Mouse (Mus musculus) megakaryocyte-erythroid progenitor cell, adult 5-6 weeks (primary cell): ENCODE data around the gene Abhd17a. TPM values are rescaled to one million over a fixed set of nuclear protein-coding genes. Genes with fewer than 3 reads are reported as not detected.

Source experiments
- ATAC-seq: replicated peaks from 2 replicates; pipeline ENCODE4 v1.8.0; 2016; ENCODE audit warnings: mild to moderate bottlenecking, inconsistent platforms; ENCODE audit not compliant: severe bottlenecking, poor library complexity, low FRiP score, low TSS enrichment
- total RNA-seq, 2 experiments: library from RNA; stranded (forward) in 1 of 2; stranded (reverse) in 1 of 2; fragments of 200-1000, 215-1000 nt in 1 of 2; fragments of >200 nt in 1 of 2; fragmentation: Nextera tagmentation in 1 of 2; gene quantifications; 2 replicates each; pipeline ENCODE4 v1.2.3; 2014 to 2017

Abhd17a gene
- 55.0 and 63.1 TPM in 2 replicates for total RNA-seq (2014; fragmentation: Nextera tagmentation)
- total RNA-seq (2017) = 13.7 and 19.4 TPM in 2 replicates

DNA sequence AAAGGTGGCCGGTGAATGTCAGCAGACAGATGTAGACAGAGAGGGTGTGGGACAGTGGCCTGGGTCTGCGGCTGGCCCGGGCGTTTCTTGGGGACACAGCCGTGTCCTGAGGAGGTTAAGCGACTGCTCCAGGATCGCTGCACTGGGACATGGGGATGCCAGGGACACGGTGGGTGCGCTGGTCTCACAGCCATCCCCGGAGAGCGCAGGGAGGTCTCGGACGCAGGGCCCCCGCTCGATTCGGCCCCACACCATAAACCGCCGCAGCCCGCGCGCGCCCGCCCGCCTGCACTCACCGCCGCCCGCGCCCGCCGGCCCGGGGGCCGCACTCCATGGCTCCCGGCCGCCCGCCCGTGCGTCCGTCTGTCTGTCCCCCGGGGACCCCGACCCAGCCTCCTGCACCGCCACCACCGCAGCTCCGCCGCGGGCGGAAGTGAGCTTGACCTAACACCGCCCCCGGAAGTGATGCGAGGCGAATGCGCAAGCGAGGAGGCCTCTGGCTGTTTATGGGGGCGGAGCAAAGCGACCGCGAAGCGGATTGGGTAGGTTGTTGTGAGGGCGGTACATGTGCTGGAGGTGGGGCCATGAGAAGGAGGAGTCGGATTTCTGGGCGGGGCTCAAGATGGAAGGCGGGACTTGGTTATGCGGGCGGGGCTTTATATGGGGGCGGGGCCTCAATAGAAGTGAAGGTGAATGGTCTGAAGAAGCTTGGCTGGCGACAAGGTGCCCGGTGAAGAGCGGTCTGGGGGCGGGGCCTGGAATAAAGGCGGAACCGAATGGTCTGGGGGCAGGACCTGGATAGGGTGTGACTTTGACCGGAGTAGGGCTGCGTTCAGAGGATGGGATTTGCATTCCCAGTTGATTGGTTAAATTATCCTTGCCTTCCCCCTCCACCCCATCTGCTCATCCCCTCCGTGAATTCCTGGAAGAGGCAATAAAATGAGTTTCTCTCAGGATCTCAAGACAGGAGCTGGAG is at the start of gene Abhd17a:
Gene Abhd17a (minus strand): TSS at position 463 of the 976 bp plus-strand sequence.
- ATAC-seq = peak; percentile 96

GRCm38 (mm10) chr10:80635345-80635744 is 45.2 kb upstream of the Abhd17a start:
- ATAC-seq = no peak

DNA sequence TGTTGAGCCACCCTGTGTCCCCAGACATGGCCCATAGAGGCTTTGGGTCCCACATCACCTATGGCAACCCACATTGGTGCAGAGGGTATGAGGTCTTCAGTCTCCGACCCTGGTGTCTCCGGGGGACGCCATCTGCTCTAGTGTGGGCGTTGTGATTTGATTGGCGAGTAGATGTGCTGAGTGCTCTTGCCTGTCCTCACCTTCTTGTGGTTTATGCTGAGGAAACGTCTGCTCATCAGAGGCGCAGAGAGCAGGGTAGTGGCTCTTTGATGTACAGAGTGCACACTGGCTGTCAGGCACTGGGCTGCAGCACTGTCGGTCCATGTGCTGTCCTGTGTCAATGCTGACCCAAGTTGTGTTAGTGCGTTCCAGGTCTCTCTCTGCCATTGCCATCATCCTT is 38.8 kb upstream of the Abhd17a start:
- ATAC-seq = no peak

GRCm38 (mm10) chr10:80627685-80628084 is 37.5 kb upstream of the Abhd17a start:
- no peak for ATAC-seq

- ATAC-seq = no peak
Observed at GRCm38 (mm10) chr10:80625764-80626163, 35.6 kb upstream of the Abhd17a start.

GRCm38 (mm10) chr10:80623457-80624191 is 33.5 kb upstream of the Abhd17a start:
- 0 out of 2 replicates have a peak, but pooled peaks have one; percentile 11 for ATAC-seq

DNA sequence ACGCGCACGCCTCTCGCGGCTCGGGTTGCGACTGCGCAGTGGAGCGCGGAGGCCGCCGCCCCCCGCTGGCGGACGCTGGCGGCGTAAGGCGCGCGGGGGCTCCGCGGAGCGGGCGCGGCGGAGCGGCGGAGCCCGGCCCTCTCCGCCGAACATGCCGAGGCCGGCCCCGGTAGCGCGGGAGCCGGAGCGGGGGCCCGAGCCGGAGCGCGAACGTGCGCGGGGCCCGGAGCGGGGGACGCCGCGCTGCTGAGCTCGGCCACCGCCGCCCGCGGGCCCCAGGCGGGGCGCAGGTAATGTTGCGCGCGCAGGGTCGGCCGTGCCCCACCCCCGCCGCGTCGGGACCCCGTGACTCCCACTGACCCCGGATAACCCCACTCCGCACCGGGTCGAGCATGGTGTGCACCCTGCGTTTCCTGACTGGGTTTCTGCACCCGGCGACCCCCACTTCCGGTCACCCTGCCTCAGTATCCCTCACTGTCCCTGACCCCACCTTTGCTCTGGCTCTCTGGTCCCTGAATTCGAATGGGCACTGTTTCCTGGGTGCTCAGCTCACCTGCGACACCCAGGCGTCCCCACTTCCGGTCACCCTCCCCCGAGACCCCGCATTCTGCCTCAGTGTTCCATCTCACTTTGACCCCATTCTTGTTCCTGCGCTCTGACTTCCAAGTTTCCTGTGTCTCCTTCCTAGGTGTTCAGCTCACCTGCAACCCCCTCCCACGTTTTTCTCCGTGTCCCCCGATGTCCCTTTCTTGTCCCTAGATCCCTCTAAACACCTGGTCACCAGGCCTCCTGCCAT is 32.7 kb upstream of the Abhd17a start, which contains the start of gene Csnk1g2:
Gene Csnk1g2 (plus strand): TSS at position 178 of the 796 bp plus-strand sequence.
- ATAC-seq = no peak

GRCm38 (mm10) chr10:80621940-80622660 is 32.0 kb upstream of the Abhd17a start:
- peak; percentile 88 for ATAC-seq

GRCm38 (mm10) chr10:80621690-80621939 is 31.5 kb upstream of the Abhd17a start:
- ATAC-seq = no peak

- no peak for ATAC-seq
Observed at GRCm38 (mm10) chr10:80620796-80621689, 30.9 kb upstream of the Abhd17a start.

- no peak for ATAC-seq
Observed at GRCm38 (mm10) chr10:80620365-80620764, 30.2 kb upstream of the Abhd17a start.

DNA sequence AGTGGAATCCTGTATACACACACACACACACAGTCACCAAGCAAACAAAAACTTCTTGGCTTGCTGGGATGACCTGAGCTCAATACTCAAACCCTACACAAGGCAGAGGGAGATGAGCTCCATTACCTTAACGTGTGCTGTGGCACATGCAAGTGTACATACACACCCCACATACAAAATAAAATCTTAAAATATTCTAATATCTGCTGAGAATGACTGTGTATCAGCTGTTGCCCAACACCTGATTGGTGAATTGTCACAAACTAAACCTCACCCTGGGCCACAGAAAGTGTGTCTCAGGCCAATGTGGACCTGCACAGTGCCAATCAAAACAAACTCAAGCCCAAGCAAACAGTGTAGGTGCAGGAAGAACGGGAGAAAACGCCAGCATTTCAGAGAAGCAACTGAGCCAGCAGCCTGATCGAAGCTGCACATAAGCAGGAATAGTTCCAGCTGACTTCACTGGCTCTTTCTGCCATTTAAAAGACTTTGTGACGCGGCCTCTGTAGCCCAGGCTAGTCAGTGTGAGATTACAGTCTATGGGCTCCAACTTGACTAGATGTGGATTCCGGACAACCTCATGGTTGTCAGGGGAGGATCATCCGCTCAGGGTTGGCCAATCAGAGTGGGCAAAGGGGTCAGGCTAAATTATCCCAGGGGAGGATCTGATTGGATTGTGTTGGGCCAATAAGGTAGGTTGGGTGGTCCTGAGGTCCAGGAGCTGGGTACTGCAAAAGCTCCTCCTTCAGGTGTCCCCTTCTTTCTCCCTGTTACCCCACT is 29.5 kb upstream of the Abhd17a start:
- ATAC-seq = no peak

DNA sequence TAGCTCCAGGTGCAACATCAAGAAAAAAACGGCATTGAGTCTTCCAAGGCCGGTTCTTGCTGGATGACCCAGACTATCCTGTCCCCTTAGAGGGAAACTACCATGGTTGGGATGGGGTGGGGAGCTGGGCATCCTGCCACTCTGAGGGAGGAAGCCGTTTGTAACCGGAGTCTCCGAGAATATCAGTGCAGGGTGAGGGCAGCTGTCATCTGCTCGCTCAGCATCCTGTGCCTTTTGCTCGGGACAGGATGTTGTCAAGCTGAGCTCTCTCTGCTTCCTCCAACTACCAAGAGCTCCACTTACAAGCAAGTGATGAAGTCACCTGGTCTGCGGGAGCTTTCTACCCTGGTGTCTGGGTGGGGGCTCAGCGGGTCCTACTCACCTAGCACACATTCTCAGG is 28.0 kb upstream of the Abhd17a start:
- ATAC-seq = no peak

DNA sequence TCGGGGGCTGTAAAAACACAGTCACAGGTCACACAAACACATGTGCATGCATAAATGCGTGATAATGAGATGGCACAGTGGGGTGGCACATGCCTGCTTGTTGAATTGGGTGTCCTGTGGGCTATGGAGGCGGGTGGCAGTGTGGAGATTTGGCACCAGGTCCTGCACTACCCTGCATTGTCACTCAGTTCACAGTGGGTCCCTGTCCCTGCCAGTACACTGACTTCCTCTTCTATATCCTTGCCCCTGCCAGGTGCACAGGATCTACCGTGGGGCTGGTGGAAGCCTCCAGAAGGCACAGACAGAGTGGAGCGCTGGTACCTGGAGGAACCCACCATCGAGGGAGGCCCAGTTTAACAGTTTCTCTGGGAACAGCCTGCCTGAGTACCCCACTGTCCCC is 24.2 kb upstream of the Abhd17a start:
- no peak for ATAC-seq

DNA sequence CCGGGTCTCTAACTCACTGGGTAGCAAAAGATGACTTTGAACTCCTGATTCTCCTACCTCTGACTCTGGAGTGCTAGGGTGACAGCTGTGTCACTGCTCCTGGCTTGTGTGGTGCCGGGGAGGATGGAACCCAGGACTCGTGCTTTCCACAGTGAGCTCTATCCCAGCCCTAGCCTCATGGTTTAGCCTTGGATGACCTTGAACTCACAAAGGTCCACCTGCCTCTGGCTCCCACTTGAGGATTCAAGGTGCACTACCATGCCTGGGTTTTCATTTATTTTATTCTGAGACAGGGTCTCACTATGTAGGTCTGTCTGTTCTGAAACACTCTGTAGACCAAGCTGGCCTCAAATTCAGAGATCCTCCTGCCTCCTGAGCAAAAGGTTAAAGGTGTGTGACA is 23.7 kb upstream of the Abhd17a start:
- no peak for ATAC-seq

DNA sequence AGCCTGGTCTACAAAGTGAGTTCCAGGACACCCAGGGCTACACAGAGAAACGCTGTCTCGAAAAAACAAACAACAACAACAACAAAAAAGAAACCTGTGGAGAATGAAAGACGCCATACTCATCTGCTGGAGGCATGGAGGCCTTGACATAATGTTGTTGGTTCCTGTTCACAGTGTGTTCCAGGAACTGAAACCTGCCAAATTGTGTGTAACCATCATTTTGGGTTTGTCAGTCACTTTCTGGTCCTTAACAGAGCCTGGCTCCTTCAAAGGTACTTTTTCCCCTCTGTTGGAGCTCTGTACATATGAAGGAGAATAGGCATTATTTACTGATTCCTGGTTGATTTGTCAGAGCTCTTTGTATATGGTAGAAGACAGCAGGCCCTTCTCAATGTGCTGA is 21.8 kb upstream of the Abhd17a start:
- no peak for ATAC-seq

- no peak for ATAC-seq
Observed at GRCm38 (mm10) chr10:80611024-80611423, 20.9 kb upstream of the Abhd17a start.
